Mouse (Mus musculus) ES-CJ7 (cell line): ENCODE results near the gene Tmem37.
A peak's percentile ranks its signal among the peaks of the same experiment; 100 is the strongest.

Experiments used
- DNase-seq: peaks from one replicate; pipeline ENCODE4 v3.0.0; 2011; ENCODE audit warnings: low read depth, low spot score

Tmem37 gene

DNA sequence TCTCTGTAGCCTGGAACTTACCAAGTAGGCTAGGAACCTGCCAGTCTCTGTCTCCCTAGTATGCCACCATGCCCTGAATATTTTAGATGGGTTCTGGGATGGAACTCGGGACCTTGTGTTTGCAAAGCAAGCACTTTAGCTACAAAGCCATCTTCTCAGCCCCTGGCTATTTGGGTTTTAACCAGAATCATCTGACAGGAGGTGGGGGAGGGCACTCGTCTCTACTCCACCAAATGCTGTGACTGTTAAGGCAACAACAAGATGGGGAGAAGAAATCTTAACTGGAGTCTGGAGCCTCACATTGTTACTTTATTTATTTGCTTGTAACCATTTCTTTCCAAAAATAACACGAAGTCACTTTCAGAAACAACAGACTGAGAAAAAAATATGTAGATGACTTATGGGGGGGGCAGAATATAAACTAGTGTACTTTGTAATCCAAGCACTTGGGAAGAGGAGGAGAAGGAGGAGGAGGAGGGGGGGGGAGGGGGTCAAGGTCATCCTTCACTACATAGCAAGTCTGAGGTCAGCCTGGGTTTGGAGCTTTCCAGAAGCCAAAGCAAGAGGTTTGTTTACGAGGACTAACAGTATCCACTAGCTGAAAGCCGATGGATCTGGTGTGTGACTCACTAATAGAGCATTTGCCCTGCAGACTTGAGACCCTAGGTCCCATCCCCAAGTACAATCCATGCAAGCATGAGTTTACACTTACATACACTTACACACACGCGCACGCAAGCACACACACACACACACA, 16.0 kb downstream of the Tmem37 start:
- DNase-seq: no peak

DNA sequence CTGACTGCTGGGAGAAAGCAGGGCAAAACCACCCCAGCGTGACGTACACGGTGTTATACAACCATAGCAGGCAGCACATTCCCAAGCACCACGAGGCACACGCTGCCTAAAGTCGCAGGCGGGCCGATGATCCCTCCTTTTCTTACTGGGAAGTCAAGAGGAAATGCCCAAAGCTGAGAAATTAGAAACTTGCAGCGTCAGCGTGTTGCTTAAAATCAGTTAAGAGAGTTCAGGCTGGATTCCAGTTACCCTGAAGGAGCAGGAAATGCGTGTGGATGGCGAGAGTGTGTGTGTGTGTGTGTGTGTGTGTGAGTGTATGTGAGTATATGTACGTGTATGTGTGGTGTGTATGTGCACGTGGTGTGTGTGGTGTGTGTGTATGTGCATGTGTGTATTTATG, 16.8 kb downstream of the Tmem37 start:
- DNase-seq: no peak

DNA sequence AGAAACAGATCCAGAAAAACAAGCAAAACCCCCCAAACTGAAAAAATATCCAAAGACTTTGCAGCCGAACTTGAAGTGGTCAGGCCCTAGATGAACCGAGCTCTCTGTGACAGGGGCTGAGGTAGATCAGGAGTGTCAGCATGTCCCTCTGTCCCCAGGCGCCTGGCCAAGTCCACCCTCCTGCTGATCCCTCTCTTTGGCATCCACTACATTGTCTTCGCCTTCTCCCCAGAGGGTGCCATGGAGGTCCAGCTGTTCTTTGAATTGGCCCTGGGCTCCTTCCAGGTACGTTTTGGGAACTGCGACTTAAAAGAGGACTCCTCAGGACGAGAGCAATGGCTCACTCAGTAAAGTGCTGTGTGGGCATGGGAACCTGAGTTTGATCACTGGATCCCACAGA, 17.6 kb downstream of the Tmem37 start:
- DNase-seq: no peak

DNA sequence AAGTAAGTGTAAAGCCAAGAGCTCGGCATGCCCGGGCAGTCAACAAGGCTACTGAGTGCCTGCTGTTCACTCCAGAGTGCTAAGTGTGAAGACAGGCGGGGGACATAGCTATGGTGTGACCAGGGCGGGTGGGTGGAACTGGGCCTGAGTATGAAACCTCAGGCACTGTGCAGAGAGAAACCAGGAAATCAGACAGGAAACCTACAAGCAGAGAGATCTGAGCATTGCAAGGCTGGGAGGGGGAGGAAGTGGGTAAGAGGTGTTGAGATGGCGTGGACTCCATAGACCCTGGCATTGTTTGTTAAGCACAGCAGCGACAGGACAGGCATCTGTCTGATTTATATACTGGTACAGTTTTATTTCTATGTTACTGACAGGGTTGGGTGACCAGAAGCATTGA, 18.4 kb downstream of the Tmem37 start:
- no peak for DNase-seq

DNA sequence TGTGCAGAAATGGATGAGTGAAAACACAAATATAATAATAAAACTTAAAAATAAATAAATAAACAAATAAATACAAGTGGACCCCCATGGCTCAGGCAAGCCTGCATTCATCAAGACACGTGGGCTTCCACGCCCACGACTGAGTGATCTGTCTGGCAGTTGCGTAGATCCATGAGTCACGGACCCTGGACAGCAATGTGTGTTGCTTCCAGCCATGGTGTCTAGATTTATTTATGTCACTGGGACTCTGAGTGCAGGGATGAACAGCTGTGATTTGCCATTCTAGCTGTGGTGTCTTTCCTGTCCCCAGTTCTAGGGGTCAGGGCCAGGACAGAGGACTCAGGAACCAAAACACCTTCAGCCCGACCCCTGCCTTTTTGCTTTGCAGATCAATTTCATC, 18.9 kb downstream of the Tmem37 start:
- DNase-seq: no peak

DNA sequence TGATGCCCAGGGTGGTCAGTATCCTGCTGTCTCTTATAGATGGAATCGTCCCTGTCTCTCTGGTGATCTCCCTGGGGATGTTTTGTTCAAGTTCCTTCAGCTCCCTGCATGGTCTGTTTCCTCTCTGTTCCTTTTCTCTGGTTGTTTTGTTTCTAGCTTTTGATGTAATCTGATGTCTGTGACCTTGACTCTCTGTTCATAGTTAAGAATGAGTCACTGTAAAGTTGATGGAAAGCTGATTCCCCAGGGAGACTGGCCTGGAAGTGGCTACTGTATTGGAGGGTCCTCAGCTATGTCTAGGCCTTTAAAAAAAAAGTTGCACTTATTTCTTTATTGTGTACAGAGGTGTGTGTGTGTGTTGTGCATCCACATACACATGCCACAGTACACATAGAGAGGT, 22.8 kb downstream of the Tmem37 start:
- DNase-seq: no peak

DNA sequence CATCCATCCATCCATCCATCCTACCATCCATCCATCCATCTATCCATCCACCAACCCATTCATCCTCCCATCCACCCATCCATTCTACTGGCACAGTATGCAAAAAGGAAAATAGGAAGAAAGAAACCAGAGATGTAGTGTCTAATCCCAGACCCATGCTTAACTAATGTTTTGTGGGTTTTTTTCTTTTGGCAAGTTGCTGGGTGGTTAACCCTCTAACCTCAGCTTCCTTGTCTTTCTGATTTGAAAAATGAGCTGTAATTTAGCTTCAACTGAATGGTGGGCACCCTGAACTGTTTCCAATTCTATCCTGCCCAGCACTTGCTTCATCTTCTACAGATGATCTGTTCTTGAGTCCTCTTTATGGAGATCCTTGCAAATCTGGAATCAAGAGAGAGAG, 26.5 kb downstream of the Tmem37 start:
- DNase-seq: no peak

DNA sequence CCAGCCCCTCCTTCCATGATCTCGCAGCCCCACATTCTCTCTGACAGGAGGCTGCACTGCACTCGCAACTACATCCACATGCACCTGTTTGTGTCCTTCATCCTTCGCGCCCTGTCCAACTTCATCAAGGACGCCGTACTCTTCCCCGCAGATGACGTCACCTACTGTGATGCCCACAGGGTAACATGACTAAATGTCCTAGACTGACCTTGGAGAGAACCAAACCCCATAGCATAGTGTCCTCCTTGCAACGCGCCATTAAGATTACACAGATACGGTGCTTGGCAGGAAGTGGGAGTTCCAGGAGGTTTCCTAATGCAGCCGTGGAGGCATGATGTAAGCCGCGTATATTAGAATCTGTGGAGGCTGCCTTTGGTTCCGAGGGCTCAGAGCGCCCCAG, 29.3 kb downstream of the Tmem37 start:
- DNase-seq: no peak

DNA sequence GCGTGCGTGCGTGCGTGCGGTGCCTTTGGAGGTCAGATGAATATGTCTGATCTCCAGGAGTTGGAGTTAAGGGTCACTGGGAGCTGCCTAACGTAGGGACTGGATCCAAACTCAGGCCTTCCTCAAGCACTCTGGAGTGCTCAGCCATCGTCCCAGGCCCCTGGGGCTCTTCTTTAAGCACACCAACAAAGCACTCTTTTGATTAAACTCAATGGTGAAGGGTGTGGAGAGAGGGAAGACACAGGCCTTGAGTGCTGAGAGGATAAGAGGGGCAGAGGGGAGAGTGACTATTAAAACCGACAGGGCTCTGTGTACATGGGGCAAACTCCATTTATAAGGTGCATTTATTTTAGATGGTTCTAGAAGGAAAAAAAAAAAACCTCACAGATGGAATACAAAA, 31.5 kb downstream of the Tmem37 start:
- peak; percentile 56 for DNase-seq

DNA sequence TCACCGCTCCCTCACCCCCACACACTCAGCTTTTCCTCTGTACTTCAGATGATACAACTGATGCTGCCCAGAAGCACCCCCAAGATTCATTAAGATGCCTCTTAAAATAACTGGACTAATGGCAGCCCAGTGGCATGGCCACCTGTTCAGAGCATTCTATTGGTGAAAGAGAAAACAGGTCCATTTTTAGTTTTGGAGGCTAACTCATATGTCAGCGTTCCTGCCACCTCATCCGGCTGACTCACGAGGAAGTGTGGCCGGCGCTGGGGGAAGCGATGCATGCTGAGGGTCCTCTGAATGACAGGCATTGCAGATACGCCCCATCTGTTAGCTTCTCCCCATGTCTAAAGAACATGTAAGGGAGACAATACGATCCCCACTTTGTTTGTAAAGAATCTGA, 35.3 kb downstream of the Tmem37 start:
- no peak for DNase-seq

DNA sequence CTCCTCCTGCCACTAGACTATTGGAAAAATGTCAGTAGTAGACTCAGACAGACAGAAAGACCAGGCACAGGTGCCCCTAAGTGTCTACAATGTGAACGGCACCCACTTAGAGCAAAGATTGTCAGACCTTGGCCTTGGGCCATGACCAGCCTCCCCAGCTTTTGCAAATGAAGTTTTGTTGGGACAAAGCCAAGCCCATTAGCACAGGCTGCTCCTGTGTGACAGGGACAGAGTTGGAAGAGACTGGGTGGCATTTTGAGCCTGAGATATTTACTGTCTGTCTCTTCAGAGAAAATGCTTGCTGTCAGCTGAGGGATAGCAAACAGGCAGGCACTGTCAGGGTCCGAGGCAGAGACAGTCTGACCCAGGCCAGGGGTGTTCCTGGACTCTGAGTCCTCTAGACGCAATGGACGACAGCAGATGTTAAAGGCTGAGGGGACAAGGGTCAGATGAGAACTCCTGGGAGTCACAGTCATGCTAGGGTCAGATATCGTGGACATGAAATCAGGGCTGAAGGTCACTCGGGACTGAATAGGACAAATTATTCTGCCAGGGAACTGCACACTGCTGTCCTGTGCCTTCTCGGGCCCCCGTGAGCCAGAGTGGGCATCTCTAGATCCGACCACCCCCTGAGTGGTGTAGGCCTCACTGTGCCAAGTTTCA, 36.7 kb downstream of the Tmem37 start:
- DNase-seq: no peak

DNA sequence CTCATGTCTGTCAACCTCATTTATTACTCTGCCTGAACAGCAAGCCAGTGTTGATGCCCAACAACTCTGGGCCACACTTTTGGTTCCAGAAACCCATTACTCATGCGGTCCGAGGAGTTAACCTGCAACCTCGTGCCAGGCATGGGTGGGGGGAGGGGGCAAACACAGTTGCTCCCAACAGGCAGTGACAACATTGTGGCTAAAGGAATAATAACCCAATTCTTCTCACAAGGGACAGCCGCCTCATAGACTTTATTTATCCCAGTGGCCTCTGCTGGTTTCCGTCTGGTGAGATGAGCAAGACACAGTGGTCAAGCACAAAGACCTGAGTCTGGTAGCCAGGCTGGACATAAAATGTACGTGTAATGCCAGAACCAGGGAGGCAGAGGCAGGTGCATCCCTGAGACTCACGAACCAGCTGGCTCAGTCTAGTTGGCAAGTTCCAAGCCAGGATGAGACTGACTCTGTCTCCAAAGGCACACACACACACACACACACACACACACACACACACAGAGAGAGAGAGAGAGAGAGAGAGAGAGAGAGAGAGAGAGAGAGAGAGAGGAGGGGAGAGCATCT, 38.3 kb downstream of the Tmem37 start:
- no peak for DNase-seq

DNA sequence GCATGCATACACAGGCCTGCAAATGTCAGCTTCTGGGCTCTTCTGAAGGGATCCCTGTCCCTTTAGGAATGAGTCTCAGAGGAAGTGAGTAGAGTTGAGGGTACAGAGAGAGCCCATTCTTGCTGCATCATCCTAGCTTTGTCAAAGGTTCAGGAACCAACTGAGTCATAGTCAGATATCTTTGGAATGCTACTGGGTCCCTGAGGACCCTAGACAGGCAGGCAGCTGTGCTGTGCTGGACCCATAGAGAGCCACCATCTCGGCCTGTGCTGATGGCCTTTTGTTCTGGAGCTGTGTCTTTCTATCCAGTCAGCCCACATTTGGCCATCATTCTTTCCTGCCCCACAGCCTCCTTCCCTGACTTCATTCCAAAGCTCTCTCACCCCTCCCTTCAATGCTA, 39.1 kb downstream of the Tmem37 start:
- no peak for DNase-seq

DNA sequence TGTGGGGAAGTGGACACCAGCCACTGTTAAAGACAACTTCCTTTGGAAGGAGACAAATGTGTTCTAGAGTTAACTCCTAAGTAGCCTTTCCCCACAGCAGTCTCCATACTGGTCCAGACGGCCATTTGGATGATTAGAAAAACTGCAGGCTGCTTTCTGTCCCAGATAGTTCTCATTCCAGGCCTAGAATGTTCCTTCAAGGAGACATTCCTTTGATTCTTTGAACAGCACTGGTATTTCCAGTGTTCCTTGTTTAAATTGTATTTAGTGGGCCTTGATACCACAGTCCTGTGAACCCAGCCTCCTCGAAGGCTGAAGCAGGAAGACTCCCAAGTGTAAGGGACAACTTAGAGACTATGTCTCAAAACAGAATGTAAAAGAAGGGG, 40.4 kb downstream of the Tmem37 start:
- no peak for DNase-seq

DNA sequence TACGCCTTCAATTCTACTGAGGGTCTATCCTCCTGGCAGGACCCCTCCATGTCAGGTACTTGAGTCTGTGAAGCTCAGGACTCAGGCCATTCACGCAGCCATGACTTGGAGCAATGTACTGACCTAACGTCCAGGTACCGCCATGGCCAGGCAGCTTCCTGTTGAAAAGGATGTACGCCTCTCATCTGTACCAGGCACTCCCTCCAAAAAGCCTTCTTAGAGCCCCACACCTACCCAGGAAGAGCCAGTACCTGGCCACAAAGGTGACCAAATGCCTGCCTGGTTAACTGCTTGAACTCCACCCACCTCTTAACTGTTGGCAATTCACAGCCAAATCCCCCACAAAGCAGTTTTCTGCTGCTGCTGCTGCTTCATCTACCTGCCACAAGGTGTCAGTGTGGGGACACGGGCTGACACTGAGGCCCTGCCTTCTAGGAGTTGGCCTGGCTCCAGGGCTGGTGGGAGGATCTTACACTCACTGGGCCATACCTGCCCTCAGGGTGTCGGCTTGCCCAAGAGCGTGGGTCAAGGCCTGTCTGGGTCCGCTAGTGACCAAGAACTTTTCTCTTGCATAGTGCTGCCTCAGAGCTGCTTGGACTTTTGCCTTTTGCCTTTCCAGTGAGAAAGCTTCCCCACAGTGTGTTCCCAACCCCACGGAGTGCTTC, 40.9 kb downstream of the Tmem37 start:
- DNase-seq: peak; percentile 94

DNA sequence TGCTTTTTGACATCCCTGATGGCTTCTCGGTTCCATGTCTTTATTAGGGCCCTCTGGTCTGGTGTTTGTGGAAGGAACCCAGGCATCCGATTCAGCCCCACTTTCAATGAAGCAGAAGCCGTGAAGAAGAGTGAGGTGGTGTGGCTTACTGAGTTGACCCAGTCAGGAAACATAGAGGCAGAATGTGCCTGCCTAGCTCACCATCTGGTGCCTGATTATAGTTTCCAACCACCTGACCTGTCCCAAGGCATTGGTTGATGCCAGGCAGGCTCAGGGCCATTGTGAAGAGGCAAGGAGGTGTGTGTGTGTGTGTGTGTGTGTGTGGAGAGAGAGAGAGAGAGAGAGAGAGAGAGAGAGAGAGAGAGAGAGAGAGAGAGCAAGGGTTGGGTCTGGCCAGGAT, 43.4 kb downstream of the Tmem37 start:
- no peak for DNase-seq

DNA sequence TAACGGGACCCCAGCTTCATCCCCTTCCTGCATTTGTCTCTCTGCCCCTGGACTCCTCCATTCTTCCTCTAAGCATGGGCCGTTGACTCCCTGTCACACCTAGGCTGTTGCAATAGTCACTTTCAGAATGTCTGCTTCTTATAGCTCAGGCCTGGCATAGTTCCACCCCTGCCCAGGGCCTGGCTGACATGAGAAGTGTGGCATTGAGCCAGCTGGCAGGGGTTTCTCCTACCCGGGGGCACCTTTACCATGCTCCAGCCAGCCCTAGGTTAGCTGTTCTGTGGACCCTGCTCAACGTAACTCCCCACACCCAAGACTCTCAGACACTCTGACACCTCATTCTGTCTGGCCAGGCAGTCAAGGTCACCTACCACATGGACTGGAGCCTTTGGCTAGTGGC, 46.2 kb downstream of the Tmem37 start:
- DNase-seq: no peak

DNA sequence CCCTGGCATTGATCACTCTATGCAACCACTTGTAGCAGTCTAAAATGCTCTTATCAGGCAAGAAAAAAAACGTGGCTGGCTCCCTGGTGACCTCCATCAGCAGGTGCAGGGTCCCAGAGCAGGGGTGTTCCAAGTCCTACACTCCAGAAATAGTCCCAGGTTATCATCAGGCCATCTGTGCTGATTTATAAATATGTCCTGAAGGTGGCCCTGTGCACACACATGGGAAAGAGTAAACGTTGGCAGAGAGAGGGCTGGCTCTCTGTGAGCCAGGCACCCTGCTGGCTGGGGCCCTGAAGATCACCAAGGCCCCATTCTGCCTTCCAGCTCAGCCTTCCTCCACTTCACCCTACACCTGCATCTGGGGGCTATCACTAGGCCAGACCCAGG, 48.8 kb downstream of the Tmem37 start:
- no peak for DNase-seq

DNA sequence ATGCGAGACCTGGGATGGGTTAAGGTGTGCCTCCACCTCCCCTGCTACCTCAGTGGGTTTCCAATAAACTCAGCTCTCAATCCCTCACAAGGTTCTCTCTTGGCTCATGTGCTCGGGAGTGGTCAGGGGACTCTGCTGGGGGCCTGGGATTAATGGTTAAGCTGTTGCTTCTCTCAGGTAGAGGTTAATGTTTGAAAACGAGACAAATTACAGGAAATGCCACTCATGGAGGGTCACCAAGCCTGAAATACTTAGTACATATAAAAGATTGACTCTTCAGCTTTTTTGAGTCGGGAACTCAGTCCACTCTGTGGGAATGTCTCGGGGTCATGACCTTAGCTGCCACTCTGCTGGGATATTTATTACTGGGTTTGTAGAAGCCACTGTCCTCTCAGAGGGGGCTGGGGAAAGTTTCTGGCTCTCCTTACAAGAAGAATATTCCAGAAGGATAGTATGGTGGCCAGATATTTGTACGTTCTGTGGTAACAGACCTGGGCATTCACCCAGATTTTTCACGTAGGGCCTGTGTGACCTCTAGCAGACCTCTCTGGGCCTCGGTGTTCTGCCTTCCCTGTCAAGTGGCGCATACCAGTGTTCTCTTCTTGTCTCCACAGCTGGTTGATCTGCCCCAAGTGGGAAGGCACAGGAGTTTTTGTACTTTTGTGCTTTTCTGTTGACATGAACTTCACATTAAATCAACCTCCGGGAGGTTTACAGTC, 49.4 kb downstream of the Tmem37 start:
- no peak for DNase-seq

DNA sequence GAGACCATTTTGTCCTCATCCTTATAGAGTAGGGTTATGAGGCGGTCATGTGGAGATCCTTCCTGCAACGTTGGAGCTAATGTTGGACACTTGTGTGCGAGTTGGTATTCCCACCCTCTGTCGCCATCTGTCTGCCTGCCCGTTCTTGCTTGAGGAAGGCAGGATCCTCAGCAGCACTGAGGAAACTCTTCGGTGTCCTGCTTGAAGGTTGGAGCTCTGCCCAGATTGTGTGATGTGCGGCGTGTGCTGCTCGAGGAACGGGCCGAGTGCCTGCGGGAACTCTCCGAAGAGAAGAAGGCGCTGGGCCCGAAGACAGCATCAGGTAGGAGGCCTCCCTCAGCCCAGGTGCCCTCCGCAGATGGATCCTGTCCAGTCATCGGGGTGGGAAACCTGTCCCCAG, 51.9 kb downstream of the Tmem37 start:
- DNase-seq: no peak

DNA sequence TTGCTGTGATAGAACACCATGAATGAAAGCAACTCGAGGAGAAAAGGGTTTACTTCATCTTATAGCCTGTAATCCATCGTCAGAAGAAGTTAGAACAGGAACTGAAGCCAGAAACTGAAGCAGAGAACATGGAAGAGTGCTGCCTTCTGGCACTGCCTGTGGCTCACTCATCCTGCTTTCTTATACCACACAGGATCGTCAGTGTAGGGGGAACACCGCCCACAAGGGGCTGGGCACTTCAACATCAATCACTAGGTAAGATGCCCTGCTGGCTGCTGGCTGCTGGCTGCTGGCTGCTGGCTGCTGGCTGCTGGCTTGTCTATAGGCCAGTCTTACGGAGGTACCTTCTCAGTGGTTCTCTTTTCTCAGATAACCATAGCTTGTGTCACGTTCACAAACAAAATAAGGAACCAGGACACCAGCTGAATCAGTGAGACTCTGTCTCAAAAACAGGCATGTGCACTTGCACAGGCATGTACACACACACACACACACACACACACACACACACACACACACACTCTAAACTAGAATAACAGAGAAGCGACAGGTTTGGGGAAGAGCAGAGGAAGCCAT, 53.5 kb downstream of the Tmem37 start:
- DNase-seq: no peak

DNA sequence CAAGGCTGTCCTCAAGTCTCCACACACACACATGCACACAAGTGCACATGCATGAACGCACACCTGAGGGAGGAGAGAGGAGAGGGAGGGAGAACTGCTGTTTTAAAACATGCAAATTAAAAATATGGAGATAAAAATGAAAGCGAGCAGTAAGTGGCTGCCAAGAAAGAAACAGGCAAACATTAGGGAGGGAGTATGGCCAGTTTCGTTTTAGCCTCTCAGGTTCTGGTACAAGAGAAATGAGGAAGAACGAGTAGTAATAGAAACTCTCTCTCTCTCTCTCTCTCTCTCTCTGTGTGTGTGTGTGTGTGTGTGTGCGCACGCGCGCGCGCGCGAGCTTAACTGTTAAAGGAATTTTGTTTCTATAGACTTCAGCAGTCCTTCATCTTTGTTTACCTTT, 54.4 kb downstream of the Tmem37 start:
- DNase-seq: no peak
